Mouse (Mus musculus) small intestine, adult 2 months (tissue): Measurements from ENCODE around the gene Arpc3. TPM values are rescaled to one million over a fixed set of nuclear protein-coding genes. Genes with fewer than 3 reads are reported as not detected.

ENCODE experiments used
- H3K27ac ChIP-seq: fragments of 200-500 bp; 2 replicates; pipeline ENCODE4 v1.5.1; 2012; ENCODE audit warnings: low read depth, low read length, control low read depth, inconsistent platforms; ENCODE audit not compliant: insufficient read depth
- H3K27me3 ChIP-seq: fragments of 200-500 bp; 2 replicates; pipeline ENCODE4 v1.6.1; 2012; ENCODE audit warnings: mild to moderate bottlenecking, moderate library complexity, low read length, inconsistent platforms; ENCODE audit not compliant: control insufficient read depth, insufficient read depth
- H3K36me3 ChIP-seq: fragments of 200-500 bp; 2 replicates; pipeline ENCODE4 v1.6.1; 2012; ENCODE audit warnings: mild to moderate bottlenecking, low read length, control low read depth, inconsistent platforms; ENCODE audit not compliant: control insufficient read depth, insufficient read depth
- H3K4me1 ChIP-seq: fragments of 200-500 bp; 2 replicates; pipeline ENCODE4 v1.6.1; 2012; ENCODE audit warnings: low read length, inconsistent platforms, mixed read lengths; ENCODE audit not compliant: control insufficient read depth, insufficient read depth, insufficient read length
- H3K4me3 ChIP-seq: fragments of 200-500 bp; 2 replicates; pipeline ENCODE4 v1.5.1; 2012; ENCODE audit warnings: low read depth, mild to moderate bottlenecking, control low read depth, inconsistent platforms, low read length, moderate library complexity
- CTCF ChIP-seq: fragments of 200-500 bp; IDR thresholded peaks from 2 replicates; pipeline ENCODE4 v1.5.1; 2012; ENCODE audit warnings: low read depth, mild to moderate bottlenecking, control low read depth, inconsistent platforms, low read length, moderate library complexity, mixed read lengths; ENCODE audit not compliant: insufficient replicate concordance, insufficient read length; ENCODE audit errors: extremely low read depth
- POLR2A ChIP-seq: fragments of 200-500 bp; IDR thresholded peaks from 2 replicates; pipeline ENCODE4 v1.6.1; 2012; ENCODE audit warnings: low read depth, mild to moderate bottlenecking, control low read depth, inconsistent platforms, low read length, moderate library complexity
- WGBS: fragments of 180-500 bp; shearing (Covaris S2); methylation state at CpG from one replicate; pipeline ENCODE4 v1.1.7; 2018; 5-methylcytosine and 5-hydroxymethylcytosine counted together
- polyA plus RNA-seq: library from polyadenylated mRNA; depleted of rRNA; stranded (reverse); fragments of >200 nt; gene quantifications from 2 replicates; pipeline ENCODE4 v1.2.3, GENCODE M21; 2012; rRNA removed

Gene Arpc3
- polyA plus RNA-seq, 1 experiment, result 105 TPM

DNA sequence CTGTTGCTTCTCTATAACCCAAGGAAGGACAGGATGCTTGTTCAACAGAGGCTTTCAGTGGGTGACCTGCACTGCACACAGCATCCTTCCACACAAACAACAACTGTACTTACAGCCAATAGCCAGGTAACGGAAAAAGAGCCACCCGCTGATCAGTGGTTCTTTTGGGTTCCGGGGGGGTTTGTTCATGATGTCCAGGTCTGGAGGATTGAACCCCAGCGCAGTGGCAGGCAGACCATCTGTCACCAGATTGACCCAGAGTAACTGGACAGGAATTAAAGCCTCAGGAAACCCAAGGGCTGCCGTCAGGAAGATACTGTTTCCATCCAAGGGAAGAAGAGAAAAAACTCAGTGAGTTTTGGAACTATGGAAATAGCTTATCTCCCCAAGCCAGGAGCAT is 67.7 kb downstream of the Arpc3 start:
- H3K4me1 ChIP-seq, result no peaks in the 10 kb centered on the region
- no peak overlapping the region for H3K27ac ChIP-seq
- H3K4me3 ChIP-seq, result no peak overlapping the region
- no peaks in the 10 kb centered on the region for H3K27me3 ChIP-seq
- TF ChIP-seq CTCF, result no peak
- no peak for TF ChIP-seq POLR2A
- H3K36me3 ChIP-seq, result peaks cover 89% of the 10 kb centered on the region
- WGBS, result 91% methylated on average over 5 of the region's 5 CpGs

GRCm38 (mm10) chr5:122460656-122461055 is 69.0 kb downstream of the Arpc3 start:
- 85% methylated on average over 11 of the region's 11 CpGs for WGBS
- H3K36me3 ChIP-seq, result peaks cover 88% of the 10 kb centered on the region
- TF ChIP-seq POLR2A, result no peak
- TF ChIP-seq CTCF, result no peak

GRCm38 (mm10) chr5:122461431-122461830 is 69.8 kb downstream of the Arpc3 start:
- H3K36me3 ChIP-seq, result peaks cover 89% of the 10 kb centered on the region
- H3K4me1 ChIP-seq, result no peaks in the 10 kb centered on the region
- H3K27me3 ChIP-seq, result no peaks in the 10 kb centered on the region
- no peak overlapping the region for H3K27ac ChIP-seq
- TF ChIP-seq POLR2A, result no peak
- TF ChIP-seq CTCF, result no peak
- no peak overlapping the region for H3K4me3 ChIP-seq
- WGBS, result 91% methylated on average over 9 of the region's 9 CpGs

More at GRCm38 (mm10) chr5:122460656-122461055, 69.0 kb downstream of the Arpc3 start:
- Histone ChIP-seq H3K27ac (no peak overlapping the region), H3K27me3 (no peaks in the 10 kb centered on the region), H3K4me1 (no peaks in the 10 kb centered on the region), H3K4me3 (no peak overlapping the region)

Other genes starting within 250 kb of the Arpc3 start
- gene Ppp1cc, start 233.6 kb upstream of the Arpc3 start, polyA plus RNA-seq, result 31.4 and 58.9 TPM in 2 replicates
- 8.1 and 18.6 TPM in 2 replicates for gene Hvcn1, start 185.1 kb upstream of the Arpc3 start, polyA plus RNA-seq
- gene Tctn1, start 127.4 kb upstream of the Arpc3 start, polyA plus RNA-seq, result 5.8 and 12.5 TPM in 2 replicates
- gene Pptc7, start 107.5 kb upstream of the Arpc3 start, polyA plus RNA-seq, result 12.5 and 20.1 TPM in 2 replicates
- gene Rad9b, start 37.6 kb upstream of the Arpc3 start, polyA plus RNA-seq, result 0.39 and 0.98 TPM in 2 replicates
- gene Vps29, start 37.5 kb upstream of the Arpc3 start, polyA plus RNA-seq, result 31.4 and 36.6 TPM in 2 replicates
- gene Gpn3, start 20.0 kb upstream of the Arpc3 start, polyA plus RNA-seq, result 22.4 and 32.6 TPM in 2 replicates
- gene Fam216a, start 19.5 kb upstream of the Arpc3 start, polyA plus RNA-seq, result 3.2 and 3.5 TPM in 2 replicates
- 9.1 and 17.2 TPM in 2 replicates for gene Anapc7, start 29.8 kb downstream of the Arpc3 start, polyA plus RNA-seq
- 47.2 and 60.1 TPM in 2 replicates for gene Atp2a2, start 110.3 kb downstream of the Arpc3 start, polyA plus RNA-seq
- gene Ift81, start 222.6 kb downstream of the Arpc3 start, polyA plus RNA-seq, result 0.09 and 0.15 TPM in 2 replicates